Mouse (Mus musculus) fibroblast of lung, adult 2 months (primary cell): ENCODE measurements around the gene Gipc3.

ENCODE experiments used
- DNase-seq: peaks from one replicate; pipeline ENCODE4 v3.0.0-alpha.2; 2011; ENCODE audit warnings: low read depth

Gipc3 gene

GRCm38 (mm10) chr10:81320550-81321347 is 22.3 kb downstream of the Gipc3 start, which contains the start of gene Cactin:
Gene Cactin, plus strand, starts transcription at chr10:81321103.
- DNase-seq: peak; percentile 100

GRCm38 (mm10) chr10:81319741-81320549 is 23.1 kb downstream of the Gipc3 start:
- DNase-seq: no peak

GRCm38 (mm10) chr10:81319330-81319699 is 23.8 kb downstream of the Gipc3 start:
- DNase-seq: no peak

- no peak for DNase-seq
Observed at GRCm38 (mm10) chr10:81318589-81319329, 24.3 kb downstream of the Gipc3 start.

- DNase-seq: no peak
Observed at GRCm38 (mm10) chr10:81317273-81317672, 25.8 kb downstream of the Gipc3 start.

GRCm38 (mm10) chr10:81316338-81317060 is 26.6 kb downstream of the Gipc3 start:
- no peak for DNase-seq

GRCm38 (mm10) chr10:81315587-81315986 is 27.5 kb downstream of the Gipc3 start:
- no peak for DNase-seq

- DNase-seq: no peak
Observed at GRCm38 (mm10) chr10:81314201-81314600, 28.9 kb downstream of the Gipc3 start.

- no peak for DNase-seq
Observed at GRCm38 (mm10) chr10:81313581-81313980, 29.5 kb downstream of the Gipc3 start.

- DNase-seq: no peak
Observed at GRCm38 (mm10) chr10:81309571-81309970, 33.5 kb downstream of the Gipc3 start.

- DNase-seq: no peak
Observed at GRCm38 (mm10) chr10:81306837-81307682, 36.0 kb downstream of the Gipc3 start.

- no peak for DNase-seq
Observed at GRCm38 (mm10) chr10:81306173-81306668, 36.8 kb downstream of the Gipc3 start.

GRCm38 (mm10) chr10:81305663-81306062 is 37.4 kb downstream of the Gipc3 start:
- DNase-seq: no peak

GRCm38 (mm10) chr10:81304597-81305238 is 38.3 kb downstream of the Gipc3 start:
- DNase-seq: no peak

GRCm38 (mm10) chr10:81303761-81304160 is 39.3 kb downstream of the Gipc3 start:
- DNase-seq: no peak

- no peak for DNase-seq
Observed at GRCm38 (mm10) chr10:81303258-81303657, 39.8 kb downstream of the Gipc3 start.

- no peak for DNase-seq
Observed at GRCm38 (mm10) chr10:81302781-81303218, 40.3 kb downstream of the Gipc3 start.

- no peak for DNase-seq
Observed at GRCm38 (mm10) chr10:81302288-81302687, 40.8 kb downstream of the Gipc3 start.

- DNase-seq: no peak
Observed at GRCm38 (mm10) chr10:81301321-81301720, 41.7 kb downstream of the Gipc3 start.

GRCm38 (mm10) chr10:81300352-81300907 is 42.6 kb downstream of the Gipc3 start:
- DNase-seq: no peak
